Mouse (Mus musculus): ENCODE measurements around the gene Atp1b1. TPM values are rescaled to one million over a fixed set of nuclear protein-coding genes. Genes with fewer than 3 reads are reported as not detected.
A peak's percentile ranks its signal among the peaks of the same experiment; 100 is the strongest.

Atp1b1 gene
- polyA plus RNA-seq, 1 experiment, result 116 TPM

DNA sequence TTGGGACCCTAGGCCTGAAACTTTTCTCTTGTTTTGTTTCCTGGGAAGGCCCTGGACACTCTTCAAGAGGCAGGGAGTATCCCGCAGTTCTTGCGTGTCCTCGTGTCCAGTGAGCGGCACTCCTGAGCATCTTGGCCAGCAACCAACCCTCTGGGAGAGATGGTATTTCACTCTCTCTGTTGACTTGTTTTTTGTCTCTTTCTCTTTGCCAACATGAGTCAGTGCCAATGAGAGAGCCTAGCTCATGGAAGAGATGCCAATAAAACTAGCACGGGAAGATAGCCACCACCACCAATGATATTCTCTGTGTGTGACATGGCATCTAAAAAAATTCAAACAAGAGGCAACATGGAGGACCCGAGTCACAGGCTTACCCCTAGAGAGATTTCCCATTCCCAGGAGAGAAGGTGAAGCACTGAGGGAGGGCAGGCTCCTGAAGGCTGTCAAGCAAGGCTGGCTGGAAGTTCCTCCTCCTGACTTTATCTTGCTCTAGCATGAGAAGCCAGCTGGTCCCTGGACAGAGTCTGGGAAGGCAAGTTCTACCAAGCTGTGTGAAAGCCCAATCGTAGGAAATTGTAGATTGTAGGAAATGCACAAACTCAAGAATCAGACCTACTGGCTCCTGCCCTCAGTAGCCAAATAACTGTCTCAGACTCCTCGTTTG, 35.0 kb upstream of the Atp1b1 start:
- peaks cover 2% of the 10 kb centered on the region for H3K4me1 ChIP-seq (ENCODE audit: control insufficient read depth, insufficient read depth, low read length)
- H3K27ac ChIP-seq (ENCODE audit: insufficient read depth, low read length), result peak overlapping the region; percentile 99
- H3K9ac ChIP-seq (ENCODE audit: low read depth, poor library complexity, severe bottlenecking), result 0 out of 2 replicates have a peak overlapping the region, but pooled peaks have one; percentile 8
- peaks cover 6% of the 10 kb centered on the region for H3K9me3 ChIP-seq (replicated peaks; ENCODE audit: control insufficient read depth, insufficient read depth, low read length, poor library complexity, severe bottlenecking)
- H3K36me3 ChIP-seq (ENCODE audit: control insufficient read depth, insufficient read depth, low read length, poor library complexity, severe bottlenecking), result no peaks in the 10 kb centered on the region
- no peaks in the 10 kb centered on the region for H3K27me3 ChIP-seq (ENCODE audit: control insufficient read depth, insufficient read depth, low read length, poor library complexity, severe bottlenecking)
- TF ChIP-seq EP300 (IDR thresholded peaks at IDR 0.05; ENCODE audit: insufficient read depth, low read depth, low read length) (no peak), CTCF (IDR thresholded peaks at IDR 0.05; ENCODE audit: low read depth, low read length) (no peak), POLR2A (IDR thresholded peaks at IDR 0.05; ENCODE audit: insufficient read depth, low read length) (no peak)
- no peak overlapping the region for H3K4me3 ChIP-seq (ENCODE audit: low read depth, low read length)

DNA sequence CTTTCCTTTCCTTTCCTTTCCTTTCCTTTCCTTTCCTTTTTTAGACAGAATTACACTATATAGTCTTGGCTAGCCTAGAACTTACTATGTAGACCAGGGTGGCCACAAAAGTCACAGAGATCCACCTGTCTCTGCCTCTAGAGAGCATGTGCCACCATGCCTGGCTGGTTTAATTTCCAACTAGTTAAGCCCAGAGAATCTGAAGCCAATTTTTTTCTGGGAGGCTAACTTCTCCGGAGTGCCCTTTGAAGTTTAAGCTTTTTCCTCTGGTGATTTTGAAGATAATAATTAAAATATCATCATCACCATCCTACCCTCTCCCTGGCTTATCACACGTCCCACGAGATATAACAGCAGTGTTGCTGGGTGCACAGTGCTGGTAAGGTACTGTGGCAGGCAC, 34.3 kb upstream of the Atp1b1 start:
- no peaks in the 10 kb centered on the region for H3K36me3 ChIP-seq (ENCODE audit: control insufficient read depth, insufficient read depth, low read length, poor library complexity, severe bottlenecking)
- H3K27ac ChIP-seq (ENCODE audit: insufficient read depth, low read length), result peak overlapping the region; percentile 99
- no peak overlapping the region for H3K4me3 ChIP-seq (ENCODE audit: low read depth, low read length)
- no peaks in the 10 kb centered on the region for H3K27me3 ChIP-seq (ENCODE audit: control insufficient read depth, insufficient read depth, low read length, poor library complexity, severe bottlenecking)
- TF ChIP-seq POLR2A (IDR thresholded peaks at IDR 0.05; ENCODE audit: insufficient read depth, low read length), result no peak
- TF ChIP-seq EP300 (IDR thresholded peaks at IDR 0.05; ENCODE audit: insufficient read depth, low read depth, low read length), result no peak
- no peak for TF ChIP-seq CTCF (IDR thresholded peaks at IDR 0.05; ENCODE audit: low read depth, low read length)
- H3K4me1 ChIP-seq (ENCODE audit: control insufficient read depth, insufficient read depth, low read length), result peaks cover 2% of the 10 kb centered on the region
- H3K9me3 ChIP-seq (replicated peaks; ENCODE audit: control insufficient read depth, insufficient read depth, low read length, poor library complexity, severe bottlenecking), result no peaks in the 10 kb centered on the region
- H3K9ac ChIP-seq (ENCODE audit: low read depth, poor library complexity, severe bottlenecking), result 0 out of 2 replicates have a peak overlapping the region, but pooled peaks have one; percentile 8

DNA sequence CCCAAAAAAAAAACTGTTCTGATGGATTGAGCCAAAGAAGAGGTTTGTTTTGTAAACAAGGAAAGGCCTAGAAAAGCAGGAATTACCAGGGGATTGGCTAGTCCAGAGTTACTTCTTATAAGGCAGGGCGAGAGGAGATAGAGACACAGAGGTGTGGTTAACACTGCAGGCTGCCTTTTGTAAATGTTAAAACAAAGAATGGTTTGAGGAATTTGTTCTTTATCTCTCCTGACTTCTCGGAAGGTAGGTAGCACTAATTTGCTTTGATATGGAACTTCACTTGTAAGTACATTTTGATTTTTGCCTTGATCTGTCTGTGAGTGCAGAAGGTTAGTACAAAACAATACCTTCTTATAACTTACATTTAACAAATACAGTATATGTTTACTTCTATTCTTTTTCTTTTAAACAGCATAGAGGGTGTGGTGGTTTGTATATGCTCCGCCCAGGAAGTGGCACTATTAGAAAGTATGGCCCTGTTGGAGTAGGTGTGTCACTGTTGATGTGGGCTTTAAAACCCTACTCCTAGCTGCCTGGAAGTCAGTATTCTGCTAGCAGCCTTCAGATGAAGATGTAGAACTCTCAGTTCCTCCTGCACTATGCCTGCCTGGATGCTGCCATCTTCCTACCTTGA, 31.9 kb upstream of the Atp1b1 start:
- Histone ChIP-seq H3K4me1 (ENCODE audit: control insufficient read depth, insufficient read depth, low read length) (peaks cover 2% of the 10 kb centered on the region), H3K27me3 (ENCODE audit: control insufficient read depth, insufficient read depth, low read length, poor library complexity, severe bottlenecking) (no peaks in the 10 kb centered on the region), H3K9me3 (replicated peaks; ENCODE audit: control insufficient read depth, insufficient read depth, low read length, poor library complexity, severe bottlenecking) (no peaks in the 10 kb centered on the region), H3K36me3 (ENCODE audit: control insufficient read depth, insufficient read depth, low read length, poor library complexity, severe bottlenecking) (no peaks in the 10 kb centered on the region), H3K4me3 (ENCODE audit: low read depth, low read length) (no peak overlapping the region), H3K27ac (ENCODE audit: insufficient read depth, low read length) (peak overlapping the region; percentile 90), H3K9ac (ENCODE audit: low read depth, poor library complexity, severe bottlenecking) (no peak overlapping the region)
- no peak for TF ChIP-seq EP300 (IDR thresholded peaks at IDR 0.05; ENCODE audit: insufficient read depth, low read depth, low read length)

DNA sequence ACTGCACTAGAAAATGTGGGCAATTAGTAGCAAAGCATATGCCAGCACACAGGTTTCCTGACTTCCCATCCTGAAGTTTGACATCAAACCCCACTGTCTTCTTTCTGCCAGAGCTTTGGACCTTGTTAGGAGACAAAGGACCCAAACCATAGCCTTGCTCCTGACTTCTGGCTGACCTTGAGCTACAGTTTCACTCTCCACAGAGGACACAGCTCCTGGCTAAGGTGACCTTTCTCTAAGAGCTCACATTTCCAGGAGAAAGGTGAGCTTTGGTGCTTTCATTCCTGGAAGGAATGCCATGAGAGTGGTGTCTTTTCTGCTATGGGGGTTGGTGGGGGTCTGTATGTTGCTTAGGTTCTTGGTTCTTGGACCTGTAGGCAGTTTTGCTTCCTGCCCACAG, 25.6 kb upstream of the Atp1b1 start:
- H3K9me3 ChIP-seq (replicated peaks; ENCODE audit: control insufficient read depth, insufficient read depth, low read length, poor library complexity, severe bottlenecking), result no peaks in the 10 kb centered on the region
- H3K9ac ChIP-seq (ENCODE audit: low read depth, poor library complexity, severe bottlenecking), result no peak overlapping the region

DNA sequence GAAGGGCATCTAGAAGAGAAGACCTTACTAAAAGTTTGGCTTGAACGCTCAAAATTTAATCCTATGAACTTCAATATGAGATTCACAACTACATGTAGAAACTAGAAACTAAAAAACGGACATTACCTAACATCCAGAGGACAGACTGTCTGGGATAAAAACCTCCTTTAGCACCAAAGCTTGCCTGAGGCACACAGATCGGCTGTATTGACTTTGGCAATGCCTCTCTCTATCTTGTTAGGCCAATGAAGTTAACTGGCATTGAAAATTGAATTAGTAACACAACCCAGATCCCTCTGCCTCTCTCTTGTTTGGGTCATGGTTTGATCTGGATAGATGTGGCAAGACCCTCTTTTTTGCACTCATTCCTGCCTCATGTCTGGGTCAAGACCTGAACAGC, 24.7 kb upstream of the Atp1b1 start:
- no peak for TF ChIP-seq CTCF (IDR thresholded peaks at IDR 0.05; ENCODE audit: low read depth, low read length)
- TF ChIP-seq POLR2A (IDR thresholded peaks at IDR 0.05; ENCODE audit: insufficient read depth, low read length), result no peak
- TF ChIP-seq EP300 (IDR thresholded peaks at IDR 0.05; ENCODE audit: insufficient read depth, low read depth, low read length), result no peak
- no peak overlapping the region for H3K4me3 ChIP-seq (ENCODE audit: low read depth, low read length)
- H3K27me3 ChIP-seq (ENCODE audit: control insufficient read depth, insufficient read depth, low read length, poor library complexity, severe bottlenecking), result no peaks in the 10 kb centered on the region
- peaks cover 3% of the 10 kb centered on the region for H3K4me1 ChIP-seq (ENCODE audit: control insufficient read depth, insufficient read depth, low read length)
- H3K9ac ChIP-seq (ENCODE audit: low read depth, poor library complexity, severe bottlenecking), result no peak overlapping the region
- no peak overlapping the region for H3K27ac ChIP-seq (ENCODE audit: insufficient read depth, low read length)
- H3K36me3 ChIP-seq (ENCODE audit: control insufficient read depth, insufficient read depth, low read length, poor library complexity, severe bottlenecking), result no peaks in the 10 kb centered on the region
- H3K9me3 ChIP-seq (replicated peaks; ENCODE audit: control insufficient read depth, insufficient read depth, low read length, poor library complexity, severe bottlenecking), result no peaks in the 10 kb centered on the region

More for the DNA sequence above, 25.6 kb upstream of the Atp1b1 start:
- no peak overlapping the region for H3K4me3 ChIP-seq (ENCODE audit: low read depth, low read length)
- H3K4me1 ChIP-seq (ENCODE audit: control insufficient read depth, insufficient read depth, low read length), result peaks cover 3% of the 10 kb centered on the region
- H3K27ac ChIP-seq (ENCODE audit: insufficient read depth, low read length), result no peak overlapping the region
- H3K36me3 ChIP-seq (ENCODE audit: control insufficient read depth, insufficient read depth, low read length, poor library complexity, severe bottlenecking), result no peaks in the 10 kb centered on the region
- no peaks in the 10 kb centered on the region for H3K27me3 ChIP-seq (ENCODE audit: control insufficient read depth, insufficient read depth, low read length, poor library complexity, severe bottlenecking)
- TF ChIP-seq POLR2A (IDR thresholded peaks at IDR 0.05; ENCODE audit: insufficient read depth, low read length), result no peak
- TF ChIP-seq EP300 (IDR thresholded peaks at IDR 0.05; ENCODE audit: insufficient read depth, low read depth, low read length), result no peak
- no peak for TF ChIP-seq CTCF (IDR thresholded peaks at IDR 0.05; ENCODE audit: low read depth, low read length)

DNA sequence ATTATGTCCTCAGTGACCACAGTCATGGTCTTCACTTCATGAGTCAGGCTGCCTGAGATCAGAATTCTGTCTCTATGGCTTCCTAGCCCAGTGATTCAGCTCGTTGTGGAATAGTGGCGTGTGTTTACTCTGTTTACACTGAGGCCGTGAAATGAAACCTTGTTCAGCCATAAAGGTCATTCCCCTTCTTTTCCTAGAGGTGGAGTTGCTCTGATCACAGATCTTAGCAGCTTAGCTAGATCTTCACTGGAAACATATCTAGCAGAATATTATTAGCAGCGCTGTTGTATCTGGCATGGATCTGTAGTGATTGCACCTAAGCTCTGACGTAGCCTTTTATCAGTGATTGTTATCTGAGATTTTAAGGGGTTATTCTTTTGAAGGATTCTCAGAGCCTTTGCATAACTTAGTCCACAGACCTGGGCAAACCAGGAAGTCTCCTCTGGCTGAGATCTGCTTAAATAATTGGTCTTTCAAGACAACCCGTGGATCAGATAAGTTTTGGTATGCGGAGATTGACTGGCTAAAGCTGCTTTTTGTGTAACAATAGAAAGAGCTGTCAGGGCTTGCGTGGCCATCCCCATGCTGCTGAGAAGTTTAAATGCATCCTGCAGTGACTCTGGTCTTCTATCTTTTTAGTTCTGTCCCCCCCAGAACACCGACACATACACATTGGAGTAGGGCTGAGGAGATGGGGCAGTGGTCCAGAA, 23.6 kb upstream of the Atp1b1 start:
- H3K9ac ChIP-seq (ENCODE audit: low read depth, poor library complexity, severe bottlenecking), result no peak overlapping the region
- no peaks in the 10 kb centered on the region for H3K9me3 ChIP-seq (replicated peaks; ENCODE audit: control insufficient read depth, insufficient read depth, low read length, poor library complexity, severe bottlenecking)
- TF ChIP-seq CTCF (IDR thresholded peaks at IDR 0.05; ENCODE audit: low read depth, low read length) (no peak), EP300 (IDR thresholded peaks at IDR 0.05; ENCODE audit: insufficient read depth, low read depth, low read length) (no peak), POLR2A (IDR thresholded peaks at IDR 0.05; ENCODE audit: insufficient read depth, low read length) (no peak)
- H3K27ac ChIP-seq (ENCODE audit: insufficient read depth, low read length), result no peak overlapping the region
- H3K27me3 ChIP-seq (ENCODE audit: control insufficient read depth, insufficient read depth, low read length, poor library complexity, severe bottlenecking), result no peaks in the 10 kb centered on the region
- no peak overlapping the region for H3K4me3 ChIP-seq (ENCODE audit: low read depth, low read length)
- peaks cover 3% of the 10 kb centered on the region for H3K4me1 ChIP-seq (ENCODE audit: control insufficient read depth, insufficient read depth, low read length)
- no peaks in the 10 kb centered on the region for H3K36me3 ChIP-seq (ENCODE audit: control insufficient read depth, insufficient read depth, low read length, poor library complexity, severe bottlenecking)

Measured in ES-Bruce4 (cell line).